Mouse (Mus musculus): ENCODE data around the gene Dab1.

Gene Dab1

DNA sequence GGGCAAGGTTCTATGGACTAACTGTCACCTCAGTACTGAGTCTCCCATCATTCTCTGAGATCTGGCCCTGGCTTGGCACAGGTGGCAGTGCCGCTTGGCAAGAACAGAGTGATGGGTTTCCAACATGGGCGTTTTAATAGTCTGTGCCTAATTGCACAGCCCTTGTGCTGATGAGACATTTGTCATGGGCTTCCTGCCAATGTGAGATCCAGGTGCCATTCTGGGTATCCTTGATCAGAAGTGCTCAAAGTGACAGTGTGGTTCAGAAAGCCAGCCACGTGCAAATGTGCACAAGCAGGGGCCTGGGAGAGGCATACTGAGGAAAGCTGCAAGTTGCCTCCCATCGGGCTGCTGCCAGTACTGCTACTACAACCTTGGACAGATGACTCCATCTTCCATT lies 203.5 kb downstream of the Dab1 start:
- no peak for DNase-seq (ENCODE audit: low read depth)

DNA sequence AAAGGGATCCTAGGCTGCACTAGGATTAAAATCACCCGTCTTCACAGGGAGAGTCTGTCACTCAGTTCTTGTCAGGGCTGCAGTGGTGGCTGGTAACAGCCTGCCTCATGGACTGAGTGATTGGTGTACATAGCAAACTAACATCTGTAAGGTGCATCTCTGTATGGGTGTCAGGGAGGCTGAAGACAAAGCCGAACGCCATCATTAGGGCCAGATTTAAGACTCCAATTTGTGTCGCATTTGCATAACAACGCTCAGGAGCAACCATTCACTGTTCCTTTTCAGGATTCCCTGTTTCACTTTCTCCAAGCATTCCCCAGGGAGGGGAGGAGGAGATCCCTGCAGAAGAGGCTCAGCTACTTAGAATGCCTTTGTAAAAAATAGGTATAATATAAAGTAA lies 219.2 kb downstream of the Dab1 start:
- DNase-seq (ENCODE audit: low read depth): no peak

DNA sequence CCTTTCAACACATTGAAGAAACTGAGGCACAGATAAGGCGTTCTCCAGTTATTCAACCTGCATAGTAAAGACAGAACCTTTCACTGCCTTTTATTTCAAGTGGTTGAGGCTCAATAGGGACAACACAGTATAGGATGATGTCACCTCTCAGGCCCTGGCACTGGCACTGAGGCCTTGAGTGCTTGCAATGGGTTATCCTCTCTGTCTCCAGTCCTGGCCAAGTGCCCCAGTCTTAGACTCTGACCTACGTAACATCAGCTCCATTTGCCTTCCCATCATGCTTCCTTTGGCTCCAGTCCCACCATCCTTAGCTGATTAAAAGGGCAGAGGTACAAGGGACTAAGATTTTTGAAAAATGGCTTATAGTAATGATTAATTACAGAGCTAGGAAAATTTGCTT lies 220.4 kb downstream of the Dab1 start:
- DNase-seq (ENCODE audit: low read depth): no peak

DNA sequence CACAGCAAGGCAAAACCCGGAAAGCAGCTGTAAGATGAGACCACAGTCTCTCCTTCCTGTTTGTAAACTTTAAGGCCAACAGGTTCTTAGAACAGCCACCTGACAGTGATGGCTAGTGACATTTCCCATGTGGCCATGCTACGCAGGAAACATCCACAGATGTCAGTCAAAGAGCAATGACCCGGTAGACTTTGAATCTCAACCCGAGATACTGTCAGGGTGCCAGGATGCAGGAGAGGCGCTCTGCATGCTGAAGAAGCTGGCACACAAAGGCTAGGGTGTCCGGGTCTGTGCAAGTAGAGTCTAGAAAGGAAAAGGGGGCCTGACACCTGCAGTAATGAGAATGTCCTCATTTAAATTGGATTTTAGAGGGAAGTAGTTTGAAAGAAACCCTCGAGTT lies 222.0 kb downstream of the Dab1 start:
- no peak for DNase-seq (ENCODE audit: low read depth)

DNA sequence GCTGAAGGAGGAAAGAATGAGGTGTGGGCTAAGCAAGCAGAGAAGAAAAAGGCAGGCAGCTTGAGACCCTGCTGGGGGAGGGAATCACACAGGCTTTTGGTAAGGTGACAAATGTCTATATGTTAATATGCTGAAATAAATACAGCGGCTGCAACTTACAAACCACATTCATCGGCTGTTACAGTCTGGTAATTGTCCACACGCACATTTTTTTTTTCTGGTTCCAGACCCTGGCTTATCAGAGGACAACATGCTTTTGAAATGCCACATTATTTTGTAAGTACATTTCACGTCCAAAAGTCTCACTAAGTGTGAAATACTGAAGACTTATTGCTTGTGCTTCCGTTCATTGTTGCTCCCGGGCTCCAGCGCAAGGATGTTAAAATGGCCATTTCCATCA lies 225.5 kb downstream of the Dab1 start:
- DNase-seq (ENCODE audit: low read depth): no peak

DNA sequence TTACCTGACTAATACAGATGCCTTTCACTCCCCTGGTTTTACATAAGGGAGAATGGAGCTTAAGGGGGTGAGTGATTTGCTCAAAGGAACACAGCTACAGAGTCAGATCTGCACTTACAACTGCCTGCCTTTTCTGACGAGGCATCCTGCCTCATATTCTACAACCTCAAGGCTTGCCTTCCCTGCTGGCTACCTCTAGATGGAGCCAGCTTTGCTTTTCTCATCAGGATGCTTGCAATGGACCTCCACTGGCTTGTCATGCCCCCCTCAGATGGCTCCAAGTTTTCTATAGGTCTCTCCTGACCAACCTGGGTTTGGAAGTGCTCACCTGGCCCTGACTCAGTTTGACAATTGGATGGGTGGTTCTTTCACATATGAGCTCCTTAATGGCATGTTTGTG lies 238.0 kb downstream of the Dab1 start:
- no peak for DNase-seq (ENCODE audit: low read depth)

DNA sequence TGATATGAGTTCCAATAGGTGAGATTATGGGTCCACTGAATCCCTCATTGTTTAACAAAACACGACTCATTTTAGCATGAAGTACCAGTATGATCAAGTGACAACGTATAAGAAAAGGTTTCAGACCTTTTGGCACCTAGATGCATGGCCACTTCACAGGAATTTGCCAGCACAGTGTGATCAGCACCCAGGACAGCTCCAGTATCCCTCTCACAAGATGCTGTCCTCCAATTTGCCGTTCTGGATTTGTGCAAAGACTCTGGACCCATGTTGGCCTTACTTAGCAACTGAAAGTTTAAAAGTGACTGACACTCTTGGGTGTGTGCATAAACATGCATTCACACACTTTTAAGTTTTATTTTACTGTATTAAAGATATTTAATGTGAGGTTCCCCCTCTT lies 256.4 kb downstream of the Dab1 start:
- DNase-seq (ENCODE audit: low read depth): no peak

DNA sequence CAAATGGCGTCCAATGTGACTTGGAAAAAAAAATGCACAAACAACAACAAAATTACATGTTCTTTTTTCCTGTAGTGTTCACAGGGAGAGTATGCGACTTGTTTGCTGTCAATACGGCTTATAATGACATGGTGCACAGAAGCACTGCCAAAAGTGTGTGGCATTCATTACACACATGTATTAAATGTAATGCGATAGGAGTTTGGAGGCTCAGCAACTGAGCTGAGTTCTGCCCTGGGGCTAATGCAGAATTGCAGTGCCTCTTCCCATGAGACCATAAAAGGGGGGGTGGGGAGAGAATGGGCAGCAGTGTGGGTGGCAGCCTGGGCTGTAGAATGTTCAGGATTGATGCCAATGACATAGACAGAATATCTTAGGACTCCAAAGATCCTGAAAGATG lies 259.7 kb downstream of the Dab1 start:
- no peak for DNase-seq (ENCODE audit: low read depth)

DNA sequence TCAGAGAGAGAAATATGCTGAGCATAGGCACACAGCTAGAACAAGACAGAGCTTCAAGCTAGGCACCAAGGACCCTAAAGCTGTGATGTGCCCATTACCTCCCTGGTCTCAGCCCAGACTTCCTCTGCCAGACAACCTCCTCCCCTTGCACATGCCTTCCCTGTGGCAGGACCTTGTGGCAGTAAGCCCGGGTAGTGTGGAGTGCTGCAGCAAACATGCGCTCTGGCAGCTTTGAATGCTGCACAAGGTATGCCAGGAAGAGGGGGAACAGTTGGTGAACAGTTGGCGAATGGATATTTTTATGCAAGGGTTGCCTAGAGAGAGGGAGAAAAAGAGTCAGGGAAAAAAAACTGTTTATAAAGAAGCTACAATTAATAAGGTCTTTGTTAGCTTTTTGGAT lies 262.5 kb downstream of the Dab1 start:
- no peak for DNase-seq (ENCODE audit: low read depth)

DNA sequence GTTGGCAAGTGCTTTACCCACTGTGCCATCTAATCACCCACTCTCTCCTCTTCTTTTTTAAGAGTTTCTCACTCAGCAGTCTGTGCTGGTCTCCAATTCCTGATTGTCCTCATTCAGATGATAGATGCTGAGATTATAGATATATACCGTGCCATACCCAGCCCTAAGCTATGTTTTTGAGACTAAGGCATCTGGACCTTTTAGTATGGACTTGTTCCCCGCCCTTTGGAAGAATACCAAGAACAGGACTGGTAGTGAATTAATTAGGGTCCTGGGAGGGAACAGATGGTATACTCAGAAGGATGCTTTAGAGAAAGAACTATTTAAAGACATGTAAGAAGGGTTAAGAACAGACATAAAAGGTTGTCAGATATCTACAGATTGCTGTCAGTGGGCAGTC lies 268.9 kb downstream of the Dab1 start:
- no peak for DNase-seq (ENCODE audit: low read depth)

DNA sequence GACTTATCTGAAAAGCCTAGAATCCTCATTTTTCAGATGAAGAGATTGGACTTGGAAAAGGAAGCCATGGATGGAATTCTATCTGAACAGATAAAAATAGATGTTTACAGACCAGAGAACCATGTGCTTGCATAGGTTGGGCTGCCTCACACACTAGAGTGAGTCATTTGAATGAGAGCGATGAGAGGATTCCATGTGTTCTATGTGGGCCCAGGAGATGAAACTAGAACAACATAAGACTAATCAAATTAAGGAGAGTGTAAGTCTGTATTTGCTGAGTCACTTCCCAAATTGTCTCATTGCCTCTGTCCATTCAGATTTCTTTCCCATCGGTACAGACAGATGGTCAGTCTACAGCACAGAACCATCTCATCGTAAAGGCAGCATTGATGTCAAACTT lies 270.0 kb downstream of the Dab1 start:
- DNase-seq (ENCODE audit: low read depth): no peak

DNA sequence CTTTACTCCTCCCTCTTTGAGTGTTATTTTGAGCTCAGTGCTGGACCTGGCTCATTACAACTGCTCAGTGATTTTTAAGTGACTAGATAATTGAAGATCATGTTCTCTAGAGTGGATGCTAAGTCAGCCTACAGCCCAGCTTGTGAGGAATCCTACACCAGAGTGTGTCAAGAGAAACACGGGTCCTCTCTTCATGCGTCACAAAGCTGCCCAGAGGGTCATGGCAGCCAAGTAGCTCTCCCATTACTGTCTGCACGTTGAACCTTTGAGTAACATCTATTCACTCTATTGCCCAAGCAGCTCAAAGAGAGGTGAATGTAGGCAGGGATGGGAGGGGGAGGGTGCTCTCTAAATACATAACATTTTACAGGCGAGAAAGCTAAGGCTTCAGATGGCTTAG lies 277.6 kb downstream of the Dab1 start:
- no peak for DNase-seq (ENCODE audit: low read depth)

DNA sequence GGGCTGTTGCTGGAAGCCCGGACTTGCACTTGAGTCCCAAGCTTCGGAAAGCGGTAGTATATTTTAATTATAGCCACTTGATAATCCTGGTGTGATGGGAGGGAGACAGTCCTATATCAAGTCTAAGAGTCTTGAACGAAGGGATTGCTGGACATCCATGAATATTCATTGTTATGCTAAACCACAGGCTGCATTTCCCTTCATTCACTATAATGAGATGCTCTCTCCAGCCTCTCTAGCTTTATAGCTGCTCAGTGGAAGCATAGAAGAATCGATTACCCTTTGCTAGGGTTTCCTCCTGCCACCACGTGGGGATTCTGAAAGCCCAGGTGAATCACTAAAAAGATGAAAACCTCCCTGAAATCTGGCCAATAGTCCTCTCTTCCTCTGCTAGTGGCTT lies 278.5 kb downstream of the Dab1 start:
- no peak for DNase-seq (ENCODE audit: low read depth)

DNA sequence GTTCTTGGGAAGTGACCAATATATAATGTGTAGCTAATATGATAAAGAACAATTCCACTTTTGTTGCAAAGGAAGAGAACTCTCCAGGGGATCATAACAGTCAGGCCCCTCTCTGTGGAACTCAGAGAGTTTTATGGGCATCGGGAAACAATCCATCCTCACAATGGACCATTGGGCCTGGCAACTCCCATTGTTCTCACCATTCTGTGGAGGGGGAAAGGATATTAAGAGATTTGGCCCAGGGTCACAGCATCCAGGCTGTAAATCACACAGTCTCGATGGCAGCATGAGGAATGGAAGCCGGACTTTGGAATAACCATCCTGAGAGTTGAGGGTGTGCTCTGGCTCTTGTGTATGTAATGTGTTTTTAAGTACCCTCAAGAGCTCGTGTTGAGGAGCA lies 292.3 kb downstream of the Dab1 start:
- no peak for DNase-seq (ENCODE audit: low read depth)

DNA sequence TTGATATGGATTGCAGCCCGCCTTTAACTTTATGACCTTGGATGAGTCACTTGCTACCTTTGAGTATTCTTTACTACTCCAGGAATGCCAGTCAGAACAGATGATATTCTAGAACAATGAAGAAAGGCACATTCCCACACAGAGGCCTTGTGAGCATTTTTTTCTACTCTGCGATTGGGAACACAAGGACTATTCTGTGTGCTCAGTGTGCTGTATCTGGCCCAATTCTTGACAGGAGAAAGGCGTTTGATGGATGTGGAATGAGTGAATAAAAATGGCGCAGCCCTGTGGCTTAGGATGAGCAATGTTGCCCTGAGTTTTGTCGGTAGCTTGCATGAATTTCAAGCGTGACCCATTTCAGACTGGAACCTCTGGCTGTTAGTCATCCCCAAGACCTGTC lies 292.9 kb downstream of the Dab1 start:
- no peak for DNase-seq (ENCODE audit: low read depth)

DNA sequence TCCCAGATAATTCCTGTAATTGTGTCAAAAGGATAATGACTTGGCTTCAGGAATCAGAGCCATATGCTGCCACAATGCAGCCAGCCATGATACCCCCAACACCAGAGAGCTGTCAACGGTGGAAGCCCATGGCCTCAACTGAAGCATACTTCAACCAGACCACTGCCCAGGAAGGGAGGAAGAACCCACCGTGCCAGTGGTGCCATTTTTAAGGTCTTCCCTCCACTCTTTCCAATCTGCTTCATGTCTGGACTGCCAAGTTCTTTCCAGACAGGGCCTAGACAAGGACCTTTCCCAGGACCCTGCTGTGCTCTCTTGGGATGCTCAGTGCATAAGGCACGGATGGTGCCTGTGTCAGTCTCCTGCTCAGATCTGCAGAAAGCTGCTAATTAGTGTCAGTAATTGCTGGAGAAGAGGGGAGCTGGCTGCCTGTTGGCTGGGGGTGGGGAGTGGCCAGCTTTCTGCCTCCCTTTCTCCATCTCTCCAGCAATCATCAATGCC lies 303.3 kb downstream of the Dab1 start:
- DNase-seq (ENCODE audit: low read depth): no peak

DNA sequence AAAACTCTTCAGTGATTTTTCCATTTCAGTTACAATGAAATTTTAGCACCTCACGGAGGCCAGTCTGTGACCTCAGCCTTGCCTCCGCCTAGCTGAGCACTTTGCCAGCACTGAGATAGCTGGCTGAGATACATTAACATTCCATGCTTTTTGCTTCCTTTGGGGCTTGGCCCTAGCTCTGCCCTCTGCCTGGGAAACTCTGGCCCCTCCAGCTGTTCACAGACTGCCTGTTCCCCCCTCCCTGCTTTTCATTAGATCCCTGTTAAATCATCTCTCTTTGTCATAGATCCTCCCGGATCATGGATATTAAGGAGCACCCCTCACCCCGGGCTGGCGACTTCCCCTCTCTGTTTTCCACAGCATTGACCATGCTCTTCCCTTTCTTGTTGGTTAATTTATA lies 307.5 kb downstream of the Dab1 start:
- DNase-seq (ENCODE audit: low read depth): no peak

DNA sequence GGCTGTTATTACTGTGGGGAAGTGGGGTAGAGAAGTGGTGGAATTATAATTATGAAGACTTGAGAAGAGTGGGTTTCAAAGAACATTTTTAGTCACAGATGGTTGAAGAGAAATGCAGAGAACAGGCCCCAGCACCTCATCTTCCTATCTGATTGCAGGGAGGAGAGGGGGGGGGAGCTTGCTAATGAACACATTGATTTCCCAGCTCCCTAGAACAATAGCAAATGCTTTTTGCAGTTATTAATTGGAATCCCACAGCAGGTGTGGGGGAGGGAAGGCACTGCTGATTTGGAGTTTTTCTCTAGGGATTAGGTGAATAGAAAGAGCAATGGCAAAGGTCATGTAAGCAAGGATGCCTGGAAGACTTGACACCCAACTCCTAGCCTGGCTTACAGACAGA lies 310.5 kb downstream of the Dab1 start:
- no peak for DNase-seq (ENCODE audit: low read depth)

DNA sequence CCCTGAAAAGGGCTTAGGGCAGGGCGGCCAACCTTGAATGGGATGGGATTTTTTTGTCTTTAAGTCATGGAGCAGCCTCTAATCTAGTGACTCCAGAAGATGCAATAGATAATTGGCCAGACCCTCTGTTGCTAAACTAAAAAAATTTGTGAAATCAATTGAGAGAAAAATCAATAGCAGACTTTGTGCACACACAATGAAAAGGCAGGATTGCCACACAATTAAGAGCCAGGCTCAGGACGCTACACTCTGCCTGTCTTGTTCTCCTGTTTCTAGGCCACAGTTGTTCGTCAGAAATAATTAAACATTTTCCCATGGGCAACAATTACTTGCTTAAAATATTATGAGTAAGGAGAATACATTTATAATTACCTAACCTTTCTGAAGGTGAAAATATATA lies 315.2 kb downstream of the Dab1 start:
- no peak for DNase-seq (ENCODE audit: low read depth)

DNA sequence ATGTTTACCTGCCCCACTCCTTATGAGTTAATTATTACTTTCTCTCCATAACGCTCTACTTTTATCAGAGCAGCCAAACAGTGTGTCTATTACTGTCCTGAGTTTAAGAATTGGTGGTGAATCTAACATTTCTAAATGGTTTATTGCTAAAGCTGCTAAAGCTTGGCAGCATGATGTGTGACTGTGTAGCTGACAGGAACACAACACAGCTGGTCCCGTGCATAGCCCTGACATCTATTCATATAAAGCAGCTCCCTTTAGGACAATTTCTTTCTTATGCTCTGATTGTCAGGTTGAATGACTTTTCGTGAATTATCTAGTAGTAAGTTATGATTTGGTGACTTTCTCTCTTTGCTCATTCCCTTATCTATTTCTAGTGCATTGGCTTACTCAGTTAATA lies 329.1 kb downstream of the Dab1 start:
- DNase-seq (ENCODE audit: low read depth): no peak

DNA sequence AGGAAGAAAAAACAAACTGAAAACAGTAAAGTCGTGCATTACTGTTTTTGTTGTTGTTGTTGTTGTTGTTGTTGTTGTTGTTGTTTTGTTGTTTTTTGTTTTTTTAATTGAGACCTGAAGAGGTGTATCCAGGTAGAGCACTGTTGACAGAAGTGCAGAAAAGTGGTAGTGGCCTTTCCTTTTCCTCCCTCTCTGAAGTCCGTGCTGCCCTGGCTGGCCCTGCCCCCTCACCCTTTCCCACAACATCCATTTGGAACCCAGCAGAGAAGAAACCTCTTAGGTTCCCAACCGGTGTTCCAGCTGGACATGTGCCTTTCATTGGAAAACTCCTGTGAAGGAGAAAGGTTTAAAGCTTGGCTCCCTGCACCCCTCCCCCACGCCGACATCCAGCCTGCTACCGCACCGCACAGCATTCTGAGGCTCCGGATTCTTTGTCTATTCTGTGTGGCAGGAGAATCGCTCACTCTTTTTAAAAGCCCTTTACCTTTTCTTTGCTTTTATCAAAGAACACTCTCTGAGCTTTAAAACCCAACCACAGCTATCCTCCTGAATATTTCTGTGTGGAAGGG lies 334.6 kb downstream of the Dab1 start:
- no peak for DNase-seq (ENCODE audit: low read depth)

DNA sequence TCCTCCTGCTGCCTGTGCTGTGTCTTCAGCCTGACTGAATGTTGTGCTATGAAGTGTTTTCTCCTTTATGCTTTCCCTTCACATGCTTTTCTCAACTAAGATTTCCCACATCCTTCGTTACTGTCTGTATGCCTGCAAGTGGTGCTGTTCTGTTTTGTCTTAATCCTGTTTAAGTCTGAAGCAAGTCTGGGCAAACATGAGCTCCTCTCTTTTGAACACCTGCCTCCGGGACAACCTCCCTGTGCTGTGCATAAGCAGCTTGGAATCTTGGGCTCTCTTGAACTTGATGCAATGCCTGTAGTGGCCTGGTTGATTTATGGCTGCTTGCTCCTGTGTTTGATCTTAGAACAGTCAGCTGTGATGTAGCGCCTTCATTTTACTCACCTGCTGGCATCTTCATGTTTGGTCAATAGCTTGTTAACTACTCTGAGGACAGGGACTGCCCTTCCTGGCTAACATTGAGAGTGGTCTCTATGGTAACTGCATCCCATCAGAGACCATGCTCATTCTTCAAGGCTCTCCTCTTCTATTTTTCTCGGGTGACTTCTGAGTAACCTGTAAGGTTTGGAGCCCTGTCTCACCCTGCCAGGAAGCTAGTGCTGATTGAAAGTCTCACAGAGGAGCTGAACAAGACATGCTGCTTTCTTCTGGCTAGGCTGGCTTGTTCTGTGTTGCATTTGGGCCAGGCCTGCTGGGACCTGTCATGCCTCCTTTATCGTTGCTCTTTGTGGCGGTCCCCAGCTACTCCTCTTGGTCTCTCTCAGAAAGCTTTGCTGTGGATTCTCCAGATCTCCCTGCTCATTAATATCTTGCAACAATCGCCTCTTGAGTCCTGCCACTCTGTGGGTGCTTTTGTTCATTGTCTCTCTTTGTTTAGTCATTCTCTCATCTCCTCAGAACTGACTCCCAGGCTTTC lies 342.2 kb downstream of the Dab1 start:
- no peak for DNase-seq (ENCODE audit: low read depth)

DNA sequence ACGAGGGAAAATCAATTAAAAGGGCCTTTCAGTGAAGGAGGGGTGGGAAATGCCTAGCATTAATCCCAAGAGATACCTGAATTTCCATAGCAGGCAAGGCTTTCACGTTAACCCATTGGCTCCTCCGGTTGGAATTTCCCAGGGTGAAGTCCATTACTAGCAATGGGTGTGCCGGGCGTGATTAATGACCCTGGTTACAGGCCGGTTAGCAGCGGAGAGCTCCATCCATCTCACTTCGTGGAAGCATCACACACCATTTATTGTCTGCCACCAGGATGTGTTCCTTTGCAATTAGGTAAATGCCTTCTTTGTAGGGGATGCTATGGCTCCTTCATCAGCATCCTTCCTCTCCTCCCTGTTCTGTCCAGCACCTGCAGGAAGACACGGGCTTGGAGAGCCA lies 350.7 kb downstream of the Dab1 start:
- DNase-seq (ENCODE audit: low read depth): no peak

DNA sequence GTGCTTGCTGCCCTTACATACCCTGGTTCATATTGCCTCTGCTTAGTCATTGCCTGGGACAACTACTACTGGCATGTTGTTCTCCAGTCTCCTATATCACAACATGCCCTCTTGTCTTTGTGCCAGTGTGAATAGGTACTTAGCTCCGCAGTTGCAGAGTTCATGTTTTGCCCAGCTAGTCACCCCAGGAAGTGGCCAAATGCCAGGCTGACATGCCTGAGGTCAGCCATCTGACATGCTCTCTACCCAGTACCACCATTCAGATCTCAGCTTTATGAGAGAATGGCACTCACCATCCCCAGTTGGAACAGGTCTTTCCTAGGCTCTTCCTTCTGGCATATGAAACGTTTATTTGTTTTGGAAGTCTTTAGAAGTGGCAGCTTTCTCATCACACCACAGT lies 355.4 kb downstream of the Dab1 start:
- no peak for DNase-seq (ENCODE audit: low read depth)
